Mouse (Mus musculus) ES-Bruce4 (cell line): ENCODE measurements around the gene Ergic3. TPM values are rescaled to one million over a fixed set of nuclear protein-coding genes. Genes with fewer than 3 reads are reported as not detected.

Experiments
- H3K27ac ChIP-seq: 2 replicates; pipeline ENCODE4 v1.5.1; 2012; ENCODE audit warnings: low read length, inconsistent platforms; ENCODE audit not compliant: insufficient read depth
- H3K27me3 ChIP-seq: 2 replicates; pipeline ENCODE4 v1.6.1; 2012; ENCODE audit warnings: mild to moderate bottlenecking, low read length, inconsistent platforms; ENCODE audit not compliant: control insufficient read depth, poor library complexity, insufficient read depth, severe bottlenecking
- H3K36me3 ChIP-seq: 2 replicates; pipeline ENCODE4 v1.6.1; 2012; ENCODE audit warnings: inconsistent platforms, mild to moderate bottlenecking, low read length, moderate library complexity; ENCODE audit not compliant: control insufficient read depth, poor library complexity, insufficient read depth, severe bottlenecking
- H3K4me1 ChIP-seq: one replicate; pipeline ENCODE4 v1.8.1; 2011; ENCODE audit warnings: low read length; ENCODE audit not compliant: control insufficient read depth, insufficient read depth
- H3K4me3 ChIP-seq: 2 replicates; pipeline ENCODE4 v1.5.1; 2011; ENCODE audit warnings: low read depth, mild to moderate bottlenecking, low read length
- H3K9ac ChIP-seq: 2 replicates; pipeline ENCODE4 v1.6.1; 2012; ENCODE audit warnings: low read depth, mild to moderate bottlenecking, inconsistent platforms; ENCODE audit not compliant: poor library complexity, severe bottlenecking
- H3K9me3 ChIP-seq: replicated peaks from 2 replicates; pipeline ENCODE4 v1.6.1; 2012; ENCODE audit warnings: mild to moderate bottlenecking, low read length, inconsistent platforms; ENCODE audit not compliant: control insufficient read depth, poor library complexity, insufficient read depth, severe bottlenecking
- CTCF ChIP-seq: IDR thresholded peaks from one replicate; pipeline ENCODE4 v1.8.1; 2011; ENCODE audit warnings: low read depth, low read length
- EP300 ChIP-seq: IDR thresholded peaks from 2 replicates; pipeline ENCODE4 v1.6.1; 2011; ENCODE audit warnings: low read depth, low read length; ENCODE audit not compliant: insufficient read depth
- POLR2A ChIP-seq: IDR thresholded peaks from one replicate; pipeline ENCODE4 v1.8.1; 2011; ENCODE audit warnings: low read length; ENCODE audit not compliant: insufficient read depth
- polyA plus RNA-seq: library from polyadenylated mRNA; stranded (reverse); fragments of >200 nt; gene quantifications from 2 replicates; pipeline ENCODE4 v1.2.4, GENCODE M21; 2011; ENCODE audit warnings: low read depth; ENCODE audit not compliant: missing spikeins, insufficient read depth, insufficient read length

Gene Ergic3
- polyA plus RNA-seq, 1 experiment = 72.2 TPM

DNA sequence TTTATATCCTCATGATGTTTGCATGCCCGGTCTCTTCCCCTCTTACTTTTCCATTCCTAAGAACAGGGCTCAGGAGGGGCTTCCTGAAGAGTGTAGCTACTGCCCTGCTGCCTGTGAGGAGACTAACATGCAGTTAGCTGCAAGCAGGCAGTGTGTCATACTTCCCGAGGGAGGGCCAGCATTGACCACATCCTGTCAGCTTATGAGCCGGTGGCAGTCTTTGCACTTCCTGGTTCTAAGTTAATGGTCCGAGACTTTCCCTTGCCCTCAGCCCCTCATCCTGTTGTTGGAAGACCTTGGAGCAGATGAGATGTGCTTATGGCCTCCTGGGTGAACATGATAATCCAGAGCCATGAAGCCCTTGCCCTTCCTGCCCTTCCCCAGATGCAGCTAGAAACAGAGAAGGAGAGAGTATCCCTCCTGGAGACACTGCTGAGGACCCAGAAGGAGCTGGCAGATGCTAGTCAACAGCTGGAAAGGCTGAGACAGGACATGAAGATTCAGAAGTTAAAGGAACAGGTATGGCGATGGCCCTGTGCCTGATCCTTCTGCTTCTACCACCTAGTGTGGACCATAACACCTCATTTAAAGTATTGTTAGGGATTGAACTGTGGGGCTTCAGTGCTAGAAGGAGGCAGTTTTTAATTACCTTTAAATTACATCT lies 28.4 kb upstream of the Ergic3 start:
- TF ChIP-seq POLR2A = no peak
- no peak for TF ChIP-seq CTCF
- no peak for TF ChIP-seq EP300
- Histone ChIP-seq H3K9ac (no peak overlapping the region), H3K4me3 (no peak overlapping the region), H3K4me1 (no peaks in the 10 kb centered on the region), H3K27ac (no peak overlapping the region), H3K36me3 (peaks cover 49% of the 10 kb centered on the region), H3K27me3 (no peaks in the 10 kb centered on the region), H3K9me3 (no peaks in the 10 kb centered on the region)

DNA sequence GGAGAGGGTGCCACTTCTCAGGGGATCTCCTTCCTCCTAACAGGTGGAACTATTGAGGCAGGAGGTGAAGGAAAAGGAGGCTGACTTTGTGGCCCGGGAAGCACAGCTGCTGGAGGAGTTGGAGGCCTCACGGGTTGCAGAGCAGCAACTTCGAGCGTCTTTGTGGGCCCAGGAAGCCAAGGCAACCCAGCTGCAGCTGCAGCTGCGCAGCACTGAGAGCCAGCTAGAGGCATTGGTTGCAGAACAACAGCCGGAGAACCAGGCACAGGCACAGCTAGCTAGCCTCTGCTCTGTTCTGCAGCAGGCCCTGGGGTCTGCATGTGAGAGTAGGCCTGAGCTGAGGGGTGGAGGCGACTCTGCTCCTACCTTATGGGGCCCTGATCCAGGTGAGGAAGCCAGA lies 22.1 kb upstream of the Ergic3 start:
- TF ChIP-seq CTCF (no peak), POLR2A (no peak), EP300 (no peak)
- H3K4me1 ChIP-seq = no peaks in the 10 kb centered on the region
- H3K9me3 ChIP-seq = 0 out of 2 replicates have a peak, but pooled peaks cover 2% of the 10 kb centered on the region
- no peak overlapping the region for H3K4me3 ChIP-seq
- H3K36me3 ChIP-seq = peaks cover 44% of the 10 kb centered on the region
- H3K9ac ChIP-seq = no peak overlapping the region
- H3K27ac ChIP-seq = no peak overlapping the region
- no peaks in the 10 kb centered on the region for H3K27me3 ChIP-seq

DNA sequence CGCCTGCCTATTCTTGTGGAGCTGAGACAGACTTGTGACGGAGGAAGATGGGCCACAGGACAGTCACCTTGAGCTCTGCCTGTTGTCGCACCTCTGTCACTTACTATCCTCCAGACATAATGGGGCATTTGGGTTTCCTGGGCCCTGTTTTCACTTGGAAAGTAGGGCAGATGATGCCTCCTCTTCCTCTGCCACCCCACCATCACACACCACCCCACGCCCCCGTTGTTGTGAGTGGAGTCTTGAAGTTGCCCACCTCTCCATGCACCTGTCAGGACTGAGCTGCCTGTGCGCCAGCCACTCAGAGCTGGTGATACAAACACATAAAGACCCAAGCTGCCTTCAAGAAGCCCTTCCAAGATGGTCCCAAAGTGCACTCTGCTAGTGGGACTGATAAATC lies 20.7 kb upstream of the Ergic3 start:
- no peak overlapping the region for H3K9ac ChIP-seq
- H3K9me3 ChIP-seq = 0 out of 2 replicates have a peak, but pooled peaks cover 2% of the 10 kb centered on the region
- H3K4me3 ChIP-seq = no peak overlapping the region
- TF ChIP-seq CTCF = no peak
- TF ChIP-seq EP300 = no peak
- no peak for TF ChIP-seq POLR2A
- peaks cover 40% of the 10 kb centered on the region for H3K36me3 ChIP-seq
- H3K4me1 ChIP-seq = no peaks in the 10 kb centered on the region
- H3K27ac ChIP-seq = no peak overlapping the region
- H3K27me3 ChIP-seq = no peaks in the 10 kb centered on the region

DNA sequence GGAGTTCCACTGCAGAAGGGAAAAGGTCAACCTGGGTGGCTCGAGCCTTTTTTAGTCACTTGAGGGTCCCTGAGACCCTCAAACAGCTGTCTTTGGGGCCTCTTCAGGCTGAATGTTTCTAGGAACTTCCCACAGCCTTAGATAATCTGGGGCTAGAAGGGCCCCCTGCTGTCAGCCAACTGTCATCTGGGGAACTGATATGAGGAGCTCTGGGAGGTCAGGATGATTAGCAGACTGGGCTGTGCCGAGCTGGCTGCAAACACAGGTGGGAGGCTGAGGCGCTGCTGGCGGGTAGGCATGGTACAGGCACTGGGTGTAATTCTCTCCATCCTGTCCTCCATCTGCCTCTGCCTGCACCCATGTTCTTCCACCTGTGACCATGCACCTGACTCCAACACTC lies 18.8 kb upstream of the Ergic3 start:
- Histone ChIP-seq H3K27ac (no peak overlapping the region), H3K27me3 (no peaks in the 10 kb centered on the region), H3K36me3 (peaks cover 34% of the 10 kb centered on the region), H3K4me3 (no peak overlapping the region), H3K9ac (no peak overlapping the region), H3K4me1 (no peaks in the 10 kb centered on the region), H3K9me3 (0 out of 2 replicates have a peak, but pooled peaks cover 2% of the 10 kb centered on the region)
- TF ChIP-seq POLR2A (no peak), EP300 (no peak), CTCF (no peak)

DNA sequence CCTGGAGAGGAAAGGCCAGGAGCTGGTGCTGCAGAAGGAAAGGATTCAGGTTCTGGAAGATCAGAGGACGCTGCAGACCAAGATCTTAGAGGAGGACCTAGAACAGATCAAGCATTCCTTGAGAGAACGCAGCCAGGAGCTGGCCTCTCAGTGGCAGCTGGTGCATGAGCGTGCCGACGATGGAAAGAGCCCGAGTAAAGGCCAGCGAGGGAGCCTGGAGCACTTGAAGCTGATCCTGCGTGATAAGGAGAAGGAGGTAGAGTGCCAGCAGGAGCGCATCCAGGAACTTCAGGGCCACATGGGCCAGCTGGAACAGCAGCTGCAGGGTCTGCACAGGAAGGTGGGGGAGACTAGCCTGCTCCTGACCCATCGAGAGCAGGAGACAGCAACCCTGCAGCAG lies 16.7 kb upstream of the Ergic3 start:
- no peaks in the 10 kb centered on the region for H3K27me3 ChIP-seq
- H3K27ac ChIP-seq = no peak overlapping the region
- no peak overlapping the region for H3K9ac ChIP-seq
- no peak overlapping the region for H3K4me3 ChIP-seq
- no peaks in the 10 kb centered on the region for H3K4me1 ChIP-seq
- peaks cover 24% of the 10 kb centered on the region for H3K36me3 ChIP-seq
- 0 out of 2 replicates have a peak, but pooled peaks cover 2% of the 10 kb centered on the region for H3K9me3 ChIP-seq
- no peak for TF ChIP-seq EP300
- no peak for TF ChIP-seq POLR2A
- no peak for TF ChIP-seq CTCF

DNA sequence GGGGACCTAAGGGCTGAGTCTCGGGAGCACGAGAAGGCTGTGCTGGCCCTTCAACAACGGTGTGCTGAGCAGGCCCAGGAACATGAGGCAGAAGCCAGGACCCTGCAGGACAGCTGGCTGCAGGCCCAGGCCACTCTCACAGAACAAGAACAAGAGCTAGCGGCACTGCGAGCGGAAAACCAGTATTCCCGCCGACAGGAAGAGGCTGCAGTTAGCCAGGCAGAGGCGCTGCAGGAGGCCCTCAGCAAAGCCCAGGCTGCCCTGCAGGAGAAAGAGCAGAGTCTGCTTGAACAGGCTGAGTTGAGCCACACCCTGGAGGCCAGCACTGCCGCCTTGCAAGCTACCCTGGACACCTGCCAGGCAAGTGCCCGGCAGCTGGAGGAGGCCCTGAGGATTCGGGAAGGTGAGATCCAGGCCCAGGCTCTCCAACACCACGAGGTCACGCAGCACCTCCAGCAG lies 16.0 kb upstream of the Ergic3 start:
- TF ChIP-seq CTCF = no peak
- no peak for TF ChIP-seq EP300
- TF ChIP-seq POLR2A = no peak
- Histone ChIP-seq H3K4me3 (no peak overlapping the region), H3K27me3 (no peaks in the 10 kb centered on the region), H3K27ac (no peak overlapping the region), H3K4me1 (no peaks in the 10 kb centered on the region), H3K9ac (no peak overlapping the region), H3K9me3 (0 out of 2 replicates have a peak, but pooled peaks cover 2% of the 10 kb centered on the region), H3K36me3 (peaks cover 17% of the 10 kb centered on the region)

DNA sequence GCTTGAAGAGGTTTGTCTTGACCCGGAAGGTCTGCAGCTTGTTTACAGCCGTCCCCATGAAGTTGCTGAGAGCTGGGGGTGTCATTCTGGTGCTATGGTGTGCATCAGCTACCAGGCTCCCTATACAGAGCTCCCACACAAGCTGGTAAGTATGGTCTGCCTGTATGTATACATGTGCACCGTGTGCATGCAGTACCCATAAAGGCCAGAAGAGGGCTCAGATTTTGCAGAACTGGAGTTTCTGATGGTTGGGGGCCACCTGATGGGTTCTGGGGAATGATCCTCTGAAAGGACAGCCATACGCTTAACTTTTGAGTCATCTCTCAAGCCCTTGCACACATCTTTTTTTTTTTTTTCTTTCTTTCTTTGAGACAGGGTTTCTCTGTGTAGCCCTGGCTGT lies 2.5 kb upstream of the Ergic3 start:
- Histone ChIP-seq H3K4me3 (no peak overlapping the region), H3K27ac (no peak overlapping the region), H3K4me1 (no peaks in the 10 kb centered on the region), H3K9me3 (no peaks in the 10 kb centered on the region), H3K27me3 (no peaks in the 10 kb centered on the region), H3K36me3 (0 out of 2 replicates have a peak, but pooled peaks cover 3% of the 10 kb centered on the region), H3K9ac (no peak overlapping the region)
- peak; percentile 15 for TF ChIP-seq CTCF
- no peak for TF ChIP-seq POLR2A
